Mouse (Mus musculus): ENCODE results near the gene Bcl9. TPM values are rescaled to one million over a fixed set of nuclear protein-coding genes. Genes with fewer than 3 reads are reported as not detected.

Gene Bcl9
- total and polyA plus RNA-seq, 2 experiments from 2014 or later: 32.2 to 61.3 TPM

GRCm38 (mm10) chr3:97332172-97332571, 34.5 kb upstream of the Bcl9 start:
- 89% methylated on average over 12 of the region's 12 CpGs for WGBS
- H3K4me2 ChIP-seq (ENCODE audit: low read depth, low read length, poor library complexity, severe bottlenecking): no peak overlapping the region
- peak; percentile 56 for TF ChIP-seq CTCF (IDR thresholded peaks at IDR 0.05)
- no peak overlapping the region for H3K27ac ChIP-seq (ENCODE audit: low read depth, low read length)
- no peaks in the 10 kb centered on the region for H3K36me3 ChIP-seq (ENCODE audit: insufficient read depth, low read length)
- H3K4me1 ChIP-seq (ENCODE audit: insufficient read depth, low read length): no peaks in the 10 kb centered on the region
- H3K9ac ChIP-seq (replicated peaks; ENCODE audit: low read length, poor library complexity, severe bottlenecking): no peak overlapping the region
- H3K27me3 ChIP-seq (ENCODE audit: insufficient read depth, low read length): no peaks in the 10 kb centered on the region
- ATAC-seq (ENCODE audit: low FRiP score): no peak
- H3K9me3 ChIP-seq (ENCODE audit: low read length): no peaks in the 10 kb centered on the region
- H3K4me3 ChIP-seq (ENCODE audit: low read depth, low read length): no peak overlapping the region
- no peak for DNase-seq (ENCODE audit: low spot score)

DNA sequence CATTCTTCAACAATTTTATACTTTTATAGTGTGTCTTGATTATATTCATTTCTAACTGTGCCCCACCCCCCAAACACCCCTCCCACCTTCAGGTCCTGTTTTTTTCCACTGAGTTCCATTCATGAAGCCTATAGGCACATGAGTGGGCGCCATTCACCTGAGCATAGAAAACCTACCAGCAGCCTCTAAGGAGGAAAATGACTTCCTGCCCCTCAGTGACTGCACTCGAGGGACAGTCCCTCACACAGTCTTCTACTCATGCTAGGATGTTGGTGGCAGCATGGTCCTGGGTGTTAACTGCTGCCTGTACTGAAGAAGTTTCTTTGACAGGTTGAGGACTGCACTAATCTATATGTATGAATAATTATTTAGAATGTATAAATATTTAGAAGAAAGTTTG, 30.1 kb upstream of the Bcl9 start:
- WGBS: 92% methylated on average over 2 of the region's 2 CpGs
- no peak for TF ChIP-seq CTCF (IDR thresholded peaks at IDR 0.05)
- DNase-seq (ENCODE audit: low spot score) (no peak), ATAC-seq (ENCODE audit: low FRiP score) (no peak)
- no peak overlapping the region for H3K27ac ChIP-seq (ENCODE audit: low read depth, low read length)
- H3K36me3 ChIP-seq (ENCODE audit: insufficient read depth, low read length): no peaks in the 10 kb centered on the region
- H3K9ac ChIP-seq (replicated peaks; ENCODE audit: low read length, poor library complexity, severe bottlenecking): no peak overlapping the region
- H3K4me3 ChIP-seq (ENCODE audit: low read depth, low read length): no peak overlapping the region
- H3K4me2 ChIP-seq (ENCODE audit: low read depth, low read length, poor library complexity, severe bottlenecking): no peak overlapping the region
- no peaks in the 10 kb centered on the region; the same call in 1 of the 2 replicates for H3K4me1 ChIP-seq (ENCODE audit: insufficient read depth, low read length)
- H3K27me3 ChIP-seq (ENCODE audit: insufficient read depth, low read length): no peaks in the 10 kb centered on the region
- H3K9me3 ChIP-seq (ENCODE audit: low read length): no peaks in the 10 kb centered on the region

DNA sequence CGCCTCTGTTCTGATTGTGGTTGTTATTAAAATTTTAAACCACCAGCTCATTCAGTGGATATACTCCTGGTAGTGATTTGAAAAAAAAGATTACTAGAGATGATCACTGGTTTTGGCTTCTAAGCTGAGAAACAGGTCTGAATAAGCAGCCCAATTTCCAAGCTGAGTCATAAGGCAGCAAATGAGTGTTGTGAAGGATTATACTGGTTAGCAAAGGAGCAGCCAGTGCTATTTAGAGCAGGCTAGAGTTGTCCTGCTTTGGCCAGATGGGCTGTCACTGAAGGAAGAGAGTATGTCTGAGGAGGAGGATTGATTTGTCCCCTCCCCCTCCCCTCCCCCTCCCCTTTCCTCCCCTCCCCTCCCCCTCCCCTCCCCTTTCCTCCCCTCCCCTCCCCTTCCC, 29.6 kb upstream of the Bcl9 start:
- ATAC-seq (ENCODE audit: low FRiP score) (no peak), DNase-seq (ENCODE audit: low spot score) (no peak)
- H3K27ac ChIP-seq (ENCODE audit: low read depth, low read length): no peak overlapping the region
- WGBS: 98% methylated on average over 1 of the region's 1 CpGs
- H3K36me3 ChIP-seq (ENCODE audit: insufficient read depth, low read length): no peaks in the 10 kb centered on the region
- no peaks in the 10 kb centered on the region for H3K27me3 ChIP-seq (ENCODE audit: insufficient read depth, low read length)
- H3K4me1 ChIP-seq (ENCODE audit: insufficient read depth, low read length): no peaks in the 10 kb centered on the region; the same call in 1 of the 2 replicates
- H3K9ac ChIP-seq (replicated peaks; ENCODE audit: low read length, poor library complexity, severe bottlenecking): no peak overlapping the region
- H3K4me2 ChIP-seq (ENCODE audit: low read depth, low read length, poor library complexity, severe bottlenecking): no peak overlapping the region
- H3K4me3 ChIP-seq (ENCODE audit: low read depth, low read length): no peak overlapping the region
- no peak for TF ChIP-seq CTCF (IDR thresholded peaks at IDR 0.05)
- H3K9me3 ChIP-seq (ENCODE audit: low read length): no peaks in the 10 kb centered on the region

DNA sequence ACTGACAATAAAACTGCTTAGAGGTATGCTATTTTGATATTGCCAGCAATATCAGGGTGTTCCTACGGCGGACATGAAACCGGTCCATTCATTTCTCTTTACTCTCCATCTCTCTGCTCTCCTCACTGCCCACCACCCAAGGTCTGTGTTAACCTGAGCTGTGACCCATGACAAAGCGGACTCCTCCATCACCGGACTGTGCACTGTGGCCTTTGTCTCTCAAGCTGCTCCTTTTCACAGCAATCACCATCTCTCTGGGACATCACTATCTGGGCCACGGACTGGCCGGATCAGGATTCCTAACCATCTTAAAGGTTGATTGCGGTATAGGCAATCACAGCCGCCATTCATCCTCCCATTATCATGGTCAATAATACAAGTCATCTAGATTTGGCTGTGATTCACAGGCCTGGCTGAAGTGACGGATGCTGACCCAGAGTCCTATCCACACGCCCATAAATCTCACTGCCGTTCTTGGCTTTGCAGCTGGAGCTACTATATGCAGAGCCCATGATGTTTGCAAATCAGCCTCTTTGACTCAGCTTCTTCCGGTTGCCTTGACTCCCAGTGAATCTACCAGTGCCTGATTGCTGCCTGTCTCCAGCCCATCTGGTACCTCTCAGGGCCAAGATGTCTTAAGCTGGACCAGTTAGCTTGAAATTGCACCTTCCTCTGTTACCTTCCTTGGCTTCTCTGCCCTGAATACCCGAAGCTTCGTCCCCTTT, 28.1 kb upstream of the Bcl9 start:
- Histone ChIP-seq H3K4me2 (ENCODE audit: low read depth, low read length, poor library complexity, severe bottlenecking) (no peak overlapping the region), H3K9me3 (ENCODE audit: low read length) (no peaks in the 10 kb centered on the region), H3K27me3 (ENCODE audit: insufficient read depth, low read length) (no peaks in the 10 kb centered on the region), H3K36me3 (ENCODE audit: insufficient read depth, low read length) (no peaks in the 10 kb centered on the region), H3K9ac (replicated peaks; ENCODE audit: low read length, poor library complexity, severe bottlenecking) (0 out of 2 replicates have a peak overlapping the region, but pooled peaks have one; percentile 13), H3K27ac (ENCODE audit: low read depth, low read length) (no peak overlapping the region), H3K4me1 (ENCODE audit: insufficient read depth, low read length) (no peaks in the 10 kb centered on the region; the same call in 1 of the 2 replicates), H3K4me3 (ENCODE audit: low read depth, low read length) (no peak overlapping the region)
- TF ChIP-seq CTCF (IDR thresholded peaks at IDR 0.05): no peak
- DNase-seq (ENCODE audit: low spot score) (no peak), ATAC-seq (ENCODE audit: low FRiP score) (no peak)
- WGBS: 43% methylated on average over 15 of the region's 15 CpGs

DNA sequence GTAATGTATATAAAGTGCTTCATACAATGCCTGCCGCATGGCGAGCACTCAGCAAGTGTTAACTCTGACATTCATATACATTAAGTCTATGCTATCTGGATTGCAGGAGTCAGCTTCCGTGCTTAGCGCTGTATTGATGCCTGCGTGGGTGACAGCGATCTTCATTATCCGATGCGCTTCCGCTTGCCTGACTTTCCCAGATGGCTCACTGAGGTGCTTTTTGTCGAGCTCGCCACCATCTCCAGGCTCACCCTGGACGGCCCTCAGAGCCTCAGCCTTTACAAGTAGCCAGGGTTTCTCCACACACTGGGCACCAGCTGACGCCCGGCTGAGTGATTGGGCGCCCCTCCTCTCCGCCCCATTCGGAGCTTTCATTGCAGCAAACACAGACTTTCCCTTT, 26.3 kb upstream of the Bcl9 start:
- Histone ChIP-seq H3K4me1 (ENCODE audit: insufficient read depth, low read length) (no peaks in the 10 kb centered on the region; the same call in 1 of the 2 replicates), H3K4me3 (ENCODE audit: low read depth, low read length) (no peak overlapping the region), H3K9ac (replicated peaks; ENCODE audit: low read length, poor library complexity, severe bottlenecking) (no peak overlapping the region), H3K27ac (ENCODE audit: low read depth, low read length) (no peak overlapping the region), H3K9me3 (ENCODE audit: low read length) (no peaks in the 10 kb centered on the region), H3K27me3 (ENCODE audit: insufficient read depth, low read length) (no peaks in the 10 kb centered on the region), H3K4me2 (ENCODE audit: low read depth, low read length, poor library complexity, severe bottlenecking) (peak overlapping the region; percentile 24; the same call in 1 of the 2 replicates), H3K36me3 (ENCODE audit: insufficient read depth, low read length) (no peaks in the 10 kb centered on the region)
- ATAC-seq (ENCODE audit: low FRiP score): no peak
- DNase-seq (ENCODE audit: low spot score): peak; percentile 30
- TF ChIP-seq CTCF (IDR thresholded peaks at IDR 0.05): no peak
- 44% methylated on average over 17 of the region's 17 CpGs for WGBS

- H3K9me3 ChIP-seq (ENCODE audit: low read length): no peaks in the 10 kb centered on the region
- WGBS: 82% methylated on average over 3 of the region's 3 CpGs
- no peak for ATAC-seq (ENCODE audit: low FRiP score)
Measured at GRCm38 (mm10) chr3:97317302-97317701, 19.6 kb upstream of the Bcl9 start.

More at GRCm38 (mm10) chr3:97317302-97317701, 19.6 kb upstream of the Bcl9 start:
- no peak overlapping the region for H3K4me3 ChIP-seq (ENCODE audit: low read depth, low read length)
- no peak overlapping the region for H3K27ac ChIP-seq (ENCODE audit: low read depth, low read length)
- H3K4me1 ChIP-seq (ENCODE audit: insufficient read depth, low read length): no peaks in the 10 kb centered on the region
- TF ChIP-seq CTCF (IDR thresholded peaks at IDR 0.05): no peak
- H3K9ac ChIP-seq (replicated peaks; ENCODE audit: low read length, poor library complexity, severe bottlenecking): no peak overlapping the region
- no peaks in the 10 kb centered on the region for H3K36me3 ChIP-seq (ENCODE audit: insufficient read depth, low read length)
- H3K27me3 ChIP-seq (ENCODE audit: insufficient read depth, low read length): no peaks in the 10 kb centered on the region
- no peak for DNase-seq (ENCODE audit: low spot score)
- no peak overlapping the region for H3K4me2 ChIP-seq (ENCODE audit: low read depth, low read length, poor library complexity, severe bottlenecking)

Measured in midbrain, postnatal 0 days (tissue).